Mouse (Mus musculus) layer of hippocampus, postnatal 14 days (tissue): ENCODE measurements at regions not wholly inside any gene's neighbourhood (a gene's known extent, or its start where the extent isn't known, plus 50 kb on each side); places are given as distances from the start of the nearest gene placed in this dataset.
A peak's percentile ranks its signal among the peaks of the same experiment; 100 is the strongest.

ENCODE experiments used
- DNase-seq, 2 experiments: peaks; one replicate each; pipeline ENCODE4 v3.0.0; 2021 to 2022; ENCODE audit warnings: low spot score in 2 of 2, mixed read lengths in 1 of 2

DNA sequence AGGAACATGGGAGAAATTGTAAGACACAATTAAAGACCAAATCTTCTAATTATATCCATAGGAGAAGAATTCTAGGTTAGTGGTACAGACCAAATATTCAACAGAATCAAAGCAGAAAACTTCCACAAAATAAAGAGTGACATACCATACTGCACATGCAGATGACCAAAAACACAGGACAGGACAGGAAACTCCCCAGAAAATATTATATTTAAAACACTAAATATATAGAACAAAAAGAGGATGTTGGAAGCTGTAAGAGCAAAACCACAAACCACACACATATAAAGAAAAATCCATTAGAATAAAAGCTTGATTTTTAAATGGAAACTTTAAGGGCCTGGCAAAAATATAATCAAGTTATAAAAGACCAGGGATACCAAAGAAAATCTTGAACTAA lies 66.5 kb downstream of the Htr1b start:
- no peak for DNase-seq

DNA sequence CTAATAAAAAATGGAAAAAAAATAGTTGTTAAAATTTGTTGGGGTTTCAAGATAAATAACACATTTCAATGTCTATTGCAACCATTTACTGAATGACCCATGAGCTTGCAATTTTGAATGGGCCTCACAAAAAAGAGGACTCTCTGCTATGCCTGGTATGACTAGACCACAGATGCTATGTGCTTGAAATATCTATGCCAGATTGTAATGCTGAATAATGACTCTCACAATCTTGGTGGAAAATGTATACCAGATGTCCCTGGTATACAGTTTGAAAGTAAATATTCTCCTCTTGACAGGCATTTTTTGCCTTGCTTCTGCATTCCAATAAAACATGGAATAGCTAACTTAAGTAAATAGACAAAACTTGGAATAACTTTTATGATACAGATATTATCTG lies 95.3 kb downstream of the Htr1b start:
- DNase-seq: peak in 1 of 2 experiments; percentile 31
